Mouse (Mus musculus) embryonic facial prominence, embryonic 11.5 days (tissue): ENCODE measurements around the gene Tfeb. TPM values are rescaled to one million over a fixed set of nuclear protein-coding genes. Genes with fewer than 3 reads are reported as not detected.

ENCODE experiments used
- ATAC-seq: fragments of 200-750 bp; cut with Nextera tagmentation; replicated peaks from 2 replicates; pipeline ENCODE4 v1.8.0; 2017; ENCODE audit warnings: low read depth; ENCODE audit not compliant: insufficient number of reproducible peaks, low FRiP score, low TSS enrichment
- DNase-seq: peaks from one replicate; pipeline ENCODE4 v3.0.0-alpha.2; 2015; ENCODE audit warnings: low spot score
- H3K27ac ChIP-seq: fragments of 300-500 bp; sonication (generic); replicated peaks from 2 replicates; pipeline ENCODE4 v1.5.1; 2014; ENCODE audit warnings: mild to moderate bottlenecking, low read depth, low read length, control low read depth
- H3K27me3 ChIP-seq: fragments of 300-500 bp; sonication (generic); 2 replicates; pipeline ENCODE4 v1.6.1; 2014; ENCODE audit warnings: mild to moderate bottlenecking, low read length, moderate library complexity, mixed read lengths; ENCODE audit not compliant: control insufficient read depth, insufficient read depth
- H3K36me3 ChIP-seq: fragments of 300-500 bp; sonication (generic); replicated peaks from 2 replicates; pipeline ENCODE4 v1.6.1; 2014; ENCODE audit warnings: low read depth, mild to moderate bottlenecking, low read length, moderate library complexity, mixed read lengths; ENCODE audit not compliant: control insufficient read depth, insufficient read depth
- H3K4me1 ChIP-seq: fragments of 300-500 bp; sonication (generic); 2 replicates; pipeline ENCODE4 v1.6.1; 2014; ENCODE audit warnings: low read length, mixed read lengths; ENCODE audit not compliant: control insufficient read depth, insufficient read depth
- H3K4me2 ChIP-seq: fragments of 300-500 bp; sonication (generic); 2 replicates; pipeline ENCODE4 v1.6.1; 2014; ENCODE audit warnings: low read depth, mild to moderate bottlenecking, control low read depth, low read length, moderate library complexity
- H3K4me3 ChIP-seq: fragments of 300-500 bp; sonication (generic); 2 replicates; pipeline ENCODE4 v1.5.1; 2014; ENCODE audit warnings: low read depth, low read length, control low read depth
- H3K9ac ChIP-seq: fragments of 300-500 bp; sonication (generic); replicated peaks from 2 replicates; pipeline ENCODE4 v1.6.1; 2014; ENCODE audit warnings: mild to moderate bottlenecking, control low read depth, low read length
- H3K9me3 ChIP-seq: fragments of 300-500 bp; sonication (generic); replicated peaks from 2 replicates; pipeline ENCODE4 v1.6.1; 2016; ENCODE audit warnings: mild to moderate bottlenecking, low read length, inconsistent platforms, mixed read lengths; ENCODE audit not compliant: control insufficient read depth
- WGBS: fragments of 180-500 bp; shearing (Covaris S2); extraction: QIAGEN DNeasy Blood & Tissue Kit; methylation state at CpG from one replicate; pipeline ENCODE4 v1.1.7; 2014; 5-methylcytosine and 5-hydroxymethylcytosine counted together
- polyA plus RNA-seq: library from polyadenylated mRNA; unstranded; fragments of >200 nt; fragmentation: Nextera tagmentation; extraction: Ambion mirVana; gene quantifications from 2 replicates; pipeline ENCODE4 v1.2.1, GENCODE M21; 2014

Gene Tfeb
- polyA plus RNA-seq, 1 experiment from 2014 or later: 2.1 TPM

DNA sequence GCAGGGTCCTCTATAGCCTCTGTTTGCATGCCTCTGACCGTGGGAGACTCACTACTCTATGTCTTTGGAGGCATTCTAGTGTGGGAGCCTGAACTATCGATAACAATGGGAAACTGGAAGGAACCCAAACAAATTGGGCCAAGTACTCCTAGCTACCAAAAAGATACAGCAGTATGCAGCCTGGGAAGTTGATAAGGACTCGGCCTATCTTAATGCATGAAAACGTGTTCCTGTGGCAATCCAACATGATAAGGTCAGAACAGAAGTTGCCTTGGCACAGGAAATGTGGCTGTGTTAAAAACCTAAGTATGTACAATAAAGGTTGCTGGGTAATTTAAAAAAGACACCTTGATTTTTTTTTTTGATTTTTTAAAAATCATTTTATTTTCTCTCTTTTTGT lies 15.6 kb upstream of the Tfeb start:
- Histone ChIP-seq H3K9ac (no peak overlapping the region), H3K27me3 (no peaks in the 10 kb centered on the region), H3K9me3 (no peaks in the 10 kb centered on the region), H3K4me3 (no peak overlapping the region), H3K36me3 (no peaks in the 10 kb centered on the region), H3K4me2 (no peak overlapping the region), H3K27ac (no peak overlapping the region), H3K4me1 (no peaks in the 10 kb centered on the region)
- DNase-seq (no peak), ATAC-seq (no peak)
- 91% methylated on average over 4 of the region's 4 CpGs for WGBS

DNA sequence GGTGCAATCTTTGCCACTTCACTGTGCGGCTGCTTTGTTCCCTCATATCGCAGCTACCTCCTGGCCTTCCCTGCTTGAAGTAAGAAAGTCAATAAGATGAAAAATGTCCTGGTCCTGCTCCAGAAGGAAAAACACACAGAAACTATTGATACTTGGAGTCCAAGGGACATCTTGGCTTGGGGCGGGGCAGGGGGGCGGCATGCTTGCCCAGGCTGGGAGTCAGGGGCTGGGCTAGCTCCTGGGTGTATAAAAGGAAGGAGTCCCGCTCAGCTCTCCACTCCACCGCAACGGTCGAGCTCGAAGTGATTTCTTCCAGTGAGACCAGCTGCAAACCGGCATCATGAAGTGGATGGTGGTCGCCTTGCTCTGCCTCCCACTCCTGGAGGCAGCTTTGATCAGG lies 10.3 kb upstream of the Tfeb start, which contains the start of gene Pgc:
Pgc (plus strand) TSS at position 277 of the 400 bp plus-strand sequence.
- Histone ChIP-seq H3K4me2 (no peak within 1 kb of the TSS), H3K27me3 (no peaks in the 10 kb centered on the region), H3K4me3 (no peak within 1 kb of the TSS), H3K9ac (no peak within 1 kb of the TSS), H3K9me3 (no peaks in the 10 kb centered on the region), H3K27ac (no peak within 1 kb of the TSS), H3K36me3 (no peaks in the 10 kb centered on the region), H3K4me1 (no peaks in the 10 kb centered on the region)
- ATAC-seq (no peak), DNase-seq (no peak)
- 75% methylated on average over 11 of the region's 11 CpGs for WGBS

DNA sequence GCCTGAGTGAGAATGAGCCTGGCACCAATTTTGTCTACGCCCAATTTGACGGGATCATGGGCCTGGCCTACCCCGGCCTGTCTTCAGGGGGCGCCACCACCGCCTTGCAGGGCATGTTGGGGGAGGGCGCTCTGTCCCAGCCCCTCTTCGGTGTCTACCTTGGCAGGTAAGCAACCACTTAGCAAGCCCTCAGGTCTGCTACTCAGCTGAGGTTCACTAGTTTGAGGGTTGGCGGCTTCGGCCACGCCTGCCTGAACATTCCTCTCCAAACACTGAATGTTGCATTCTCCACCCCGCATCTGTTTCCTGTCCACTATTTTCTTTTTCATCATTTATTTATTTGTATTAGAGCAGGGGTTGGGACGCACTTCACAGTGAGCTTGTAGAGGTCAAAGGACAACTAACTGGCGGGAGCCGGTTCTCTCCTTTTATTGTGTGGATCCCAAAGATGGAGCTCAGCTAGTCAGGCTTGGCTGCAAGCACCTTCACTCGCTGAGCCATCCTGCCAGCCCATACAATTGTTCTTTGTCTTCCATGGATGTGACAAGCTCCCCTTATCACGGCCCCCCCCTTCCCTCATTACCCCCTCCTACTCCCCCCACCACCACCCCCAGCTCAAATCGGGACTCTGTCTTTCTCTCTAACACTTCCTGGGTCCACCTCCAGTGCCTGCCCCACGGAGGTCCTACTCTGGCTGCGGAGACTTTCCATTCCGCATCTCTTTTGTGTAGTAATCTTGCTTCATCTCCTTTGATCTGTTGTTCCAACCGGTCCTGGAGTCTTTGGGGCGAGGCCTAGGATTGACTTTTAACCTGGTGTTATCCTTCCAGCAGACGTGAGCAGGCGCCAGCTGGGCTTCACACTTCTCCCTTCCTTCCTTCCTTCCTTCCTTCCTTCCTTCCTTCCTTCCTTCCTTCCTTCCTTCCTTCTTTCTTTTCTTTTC lies 5.9 kb upstream of the Tfeb start:
- H3K4me2 ChIP-seq: no peak overlapping the region
- no peaks in the 10 kb centered on the region for H3K4me1 ChIP-seq
- H3K4me3 ChIP-seq: no peak overlapping the region
- DNase-seq: no peak
- 48% methylated on average over 24 of the region's 24 CpGs for WGBS
- no peak overlapping the region for H3K27ac ChIP-seq
- H3K9me3 ChIP-seq: no peaks in the 10 kb centered on the region
- H3K9ac ChIP-seq: no peak overlapping the region
- H3K27me3 ChIP-seq: no peaks in the 10 kb centered on the region
- no peaks in the 10 kb centered on the region for H3K36me3 ChIP-seq
- ATAC-seq: no peak

DNA sequence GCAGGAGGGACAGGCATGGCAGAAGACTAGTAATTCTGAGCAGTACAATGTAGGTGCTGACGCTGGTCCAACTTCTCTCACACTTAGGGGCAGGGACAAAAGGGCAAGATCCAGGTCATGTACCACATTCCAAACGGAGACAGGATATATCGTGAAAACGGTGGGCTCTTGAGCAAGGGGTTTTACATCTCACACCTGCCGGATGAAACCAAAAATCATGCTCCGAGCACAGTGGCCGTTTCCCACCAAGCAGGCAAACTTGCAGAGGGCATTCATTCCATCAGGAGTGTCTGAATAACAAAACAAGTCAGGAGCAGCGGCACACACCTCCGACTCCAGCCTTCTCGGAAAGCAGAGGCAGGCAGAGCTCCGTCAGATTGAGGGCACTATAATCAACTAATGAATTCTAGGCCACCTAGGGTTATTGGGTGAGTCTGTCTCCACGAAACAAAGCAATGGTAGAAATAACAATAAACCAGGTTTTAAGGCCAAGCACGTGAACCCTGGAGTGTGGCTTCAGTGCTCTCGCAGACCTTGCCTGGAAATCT lies 1.2 kb upstream of the Tfeb start:
- no peaks in the 10 kb centered on the region for H3K9me3 ChIP-seq
- WGBS: 69% methylated on average over 14 of the region's 14 CpGs
- DNase-seq (no peak), ATAC-seq (no peak)
- H3K4me3 ChIP-seq: no peak overlapping the region
- no peak overlapping the region for H3K9ac ChIP-seq
- no peak overlapping the region for H3K4me2 ChIP-seq
- no peaks in the 10 kb centered on the region for H3K36me3 ChIP-seq
- H3K4me1 ChIP-seq: peaks cover 7% of the 10 kb centered on the region
- H3K27ac ChIP-seq: no peak overlapping the region
- peaks cover 16% of the 10 kb centered on the region for H3K27me3 ChIP-seq

DNA sequence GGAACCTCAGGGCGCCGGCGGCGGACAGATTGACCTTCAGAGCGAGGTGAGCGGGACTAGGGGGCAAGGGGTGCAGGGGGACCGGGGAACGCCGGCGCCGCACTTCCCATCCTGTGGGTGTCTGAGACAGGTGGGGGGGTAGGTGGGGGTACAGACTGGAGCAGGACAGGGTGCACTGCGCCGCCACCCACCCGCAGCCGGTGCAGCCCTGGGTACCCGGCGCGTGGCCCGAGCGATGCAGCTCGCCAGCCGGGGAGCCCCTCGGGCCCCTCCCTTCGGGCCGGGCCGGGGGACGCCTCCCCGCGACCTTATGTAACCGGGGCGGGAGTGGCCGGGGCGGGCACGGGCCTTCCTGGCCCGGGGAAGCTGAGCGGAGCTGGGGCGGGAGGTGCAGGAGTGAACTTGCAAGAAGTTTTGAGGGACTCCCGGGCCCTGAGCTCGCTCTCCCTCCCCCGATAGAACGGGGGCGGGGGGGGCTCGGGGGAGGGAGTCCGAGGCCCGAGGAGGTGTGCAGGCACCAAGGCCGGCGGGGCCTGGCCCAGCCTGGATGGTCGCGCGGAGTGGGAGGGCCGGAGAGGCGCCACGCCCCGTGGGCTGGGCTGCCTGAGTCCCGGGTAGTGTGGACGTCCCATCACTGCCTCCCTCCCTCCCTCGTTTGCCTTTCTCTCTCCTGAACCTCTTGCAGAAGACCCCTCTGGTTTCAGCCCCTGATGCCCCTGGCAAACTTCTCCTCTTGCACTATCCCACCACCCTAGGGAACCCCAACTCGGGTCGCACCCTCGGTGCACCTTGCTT lies 638 bp downstream of the Tfeb start:
- Histone ChIP-seq H3K4me2 (peak overlapping the region; percentile 98), H3K4me1 (peaks cover 7% of the 10 kb centered on the region), H3K27me3 (peaks cover 16% of the 10 kb centered on the region), H3K4me3 (peak overlapping the region; percentile 68), H3K9me3 (no peaks in the 10 kb centered on the region), H3K9ac (peak overlapping the region; percentile 57), H3K27ac (no peak overlapping the region), H3K36me3 (no peaks in the 10 kb centered on the region)
- peak; percentile 72 for DNase-seq
- ATAC-seq: peak; percentile 83
- 1% methylated on average over 53 of the region's 60 CpGs for WGBS

DNA sequence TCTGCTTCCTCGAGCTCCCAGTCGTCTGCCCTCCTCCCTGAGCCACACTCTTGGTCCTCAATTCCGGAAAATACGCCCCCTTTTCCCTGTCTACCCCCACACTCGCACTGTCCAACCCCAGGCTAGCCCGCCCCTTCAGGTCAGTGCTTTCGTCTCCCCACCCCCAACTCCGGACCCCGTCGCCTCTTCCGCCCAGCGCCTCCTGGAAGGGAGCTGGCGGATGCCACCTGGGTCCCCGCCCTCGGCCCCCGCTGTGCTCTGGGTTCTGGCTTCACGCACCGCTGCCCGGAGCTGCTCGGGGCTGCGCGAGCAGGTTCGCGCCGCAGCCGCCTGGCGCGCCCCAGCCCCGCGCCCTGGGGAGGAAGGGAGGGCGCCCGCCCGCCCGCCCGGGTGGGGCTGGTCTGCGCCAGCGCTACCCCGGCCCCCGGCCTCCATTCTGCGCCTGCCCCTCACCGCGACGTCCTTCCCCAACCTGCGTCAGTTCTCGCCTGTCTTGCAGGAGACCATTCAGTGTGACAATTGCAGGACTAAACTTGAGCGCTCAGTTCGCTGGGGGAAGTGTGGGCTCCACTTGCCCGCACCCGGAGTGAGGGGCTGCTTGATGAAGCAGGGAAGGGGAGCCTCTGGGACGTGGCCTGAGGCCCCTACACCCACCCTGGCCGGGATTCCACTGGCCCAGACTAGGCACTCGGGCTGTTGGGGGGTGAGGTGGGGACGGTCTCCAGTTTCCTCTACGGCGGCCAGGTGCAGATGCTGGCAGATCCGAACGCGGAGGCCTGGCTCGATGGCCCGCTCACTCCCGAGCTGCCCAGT lies 1.4 kb downstream of the Tfeb start:
- Histone ChIP-seq H3K4me2 (peak overlapping the region; percentile 98), H3K4me1 (peaks cover 7% of the 10 kb centered on the region), H3K36me3 (no peaks in the 10 kb centered on the region), H3K4me3 (peak overlapping the region; percentile 68), H3K9me3 (no peaks in the 10 kb centered on the region), H3K27me3 (peaks cover 16% of the 10 kb centered on the region), H3K27ac (no peak overlapping the region), H3K9ac (peak overlapping the region; percentile 57)
- peak; percentile 34 for DNase-seq
- ATAC-seq: peak; percentile 45
- under 1% methylated on average over 54 of the region's 61 CpGs for WGBS

DNA sequence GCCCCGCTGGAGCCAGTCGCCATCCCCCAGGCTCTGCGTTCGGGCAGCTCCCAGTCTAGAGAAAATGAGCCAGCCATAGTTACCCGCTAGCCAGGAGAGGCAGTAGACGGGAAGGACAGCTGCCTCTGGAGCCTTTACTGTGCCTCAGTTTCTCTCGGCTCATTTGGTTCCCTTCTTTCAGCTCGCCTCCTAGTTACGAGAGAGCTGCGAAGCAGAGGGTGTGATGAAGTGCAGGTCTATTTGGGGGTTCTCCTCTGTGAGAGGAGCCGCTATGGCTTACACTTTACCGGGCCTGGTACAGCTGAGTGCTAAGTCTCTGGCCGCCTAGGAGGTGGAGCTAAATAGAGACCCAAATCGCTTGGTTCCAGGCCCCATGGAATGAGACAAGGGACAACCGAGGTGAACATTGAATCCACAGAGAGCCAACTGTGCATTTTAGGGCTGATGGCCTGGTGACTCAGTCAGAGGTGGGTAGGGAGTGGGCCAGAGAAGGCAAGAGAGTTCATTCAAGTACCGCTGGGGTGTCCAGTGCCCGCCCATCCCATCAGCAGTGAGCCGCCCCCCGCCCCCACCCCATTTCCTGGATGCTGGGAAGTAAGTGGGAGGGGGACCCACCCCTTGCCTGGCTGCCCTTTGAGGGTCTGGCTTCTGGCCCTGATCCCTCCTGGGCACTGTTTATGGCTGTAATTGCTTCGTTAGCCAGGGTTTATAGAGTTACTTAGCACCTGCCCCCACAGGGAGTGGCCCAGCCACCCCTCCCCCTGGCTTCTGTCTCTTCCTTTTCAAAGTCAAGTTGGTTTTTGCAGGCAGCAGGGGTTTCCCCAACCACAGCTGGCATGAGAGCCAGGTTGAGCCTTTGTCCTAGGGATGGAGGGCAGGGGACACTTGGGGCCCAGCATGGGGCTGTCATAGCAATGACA lies 2.3 kb downstream of the Tfeb start:
- H3K27me3 ChIP-seq: peaks cover 16% of the 10 kb centered on the region
- peak overlapping the region; percentile 57 for H3K9ac ChIP-seq
- no peaks in the 10 kb centered on the region for H3K36me3 ChIP-seq
- peaks cover 7% of the 10 kb centered on the region for H3K4me1 ChIP-seq
- peak; percentile 22 for DNase-seq
- peak overlapping the region; percentile 68 for H3K4me3 ChIP-seq
- H3K4me2 ChIP-seq: peak overlapping the region; percentile 98
- no peak for ATAC-seq
- H3K27ac ChIP-seq: no peak overlapping the region
- H3K9me3 ChIP-seq: no peaks in the 10 kb centered on the region
- 5% methylated on average over 20 of the region's 20 CpGs for WGBS
